Mouse (Mus musculus) heart, adult 8-10 months (tissue): ENCODE measurements at regions not wholly inside any gene's neighbourhood (a gene's known extent, or its start where the extent isn't known, plus 50 kb on each side); places are given as distances from the start of the nearest gene placed in this dataset. TPM values are rescaled to one million over a fixed set of nuclear protein-coding genes. Genes with fewer than 3 reads are reported as not detected.

Source experiments
- microRNA-seq: library from miRNA; unstranded; fragments of <30 nt; microRNA quantifications from one replicate; pipeline ENCODE4 v1.2.0, GENCODE M21; 2022

Small RNA genes lying in the stretch of these regions (microRNA-seq; reads per million reads assigned to microRNA genes)
- gene Gm44326 (not detected), gene Mir5099 (75.3 reads per million, percentile 55 among the genes with 10 or more reads in this experiment)
